Mouse (Mus musculus) lung, postnatal 0 days (tissue): Measurements from ENCODE around the gene Stn1.

Experiments used
- CTCF ChIP-seq: IDR thresholded peaks from 2 replicates; pipeline ENCODE4 v1.5.1; 2016; ENCODE audit warnings: antibody characterized with exemption, mild to moderate bottlenecking
- EP300 ChIP-seq: IDR thresholded peaks from 2 replicates; pipeline ENCODE4 v1.6.1; 2016; ENCODE audit warnings: antibody characterized with exemption, mild to moderate bottlenecking, control low read depth

- peak; percentile 57 for TF ChIP-seq CTCF
- no peak for TF ChIP-seq EP300
Observed at GRCm38 (mm10) chr19:47461838-47462237, 75.5 kb downstream of the Stn1 start.
